Mouse (Mus musculus): ENCODE data around the gene S1pr2.

DNA sequence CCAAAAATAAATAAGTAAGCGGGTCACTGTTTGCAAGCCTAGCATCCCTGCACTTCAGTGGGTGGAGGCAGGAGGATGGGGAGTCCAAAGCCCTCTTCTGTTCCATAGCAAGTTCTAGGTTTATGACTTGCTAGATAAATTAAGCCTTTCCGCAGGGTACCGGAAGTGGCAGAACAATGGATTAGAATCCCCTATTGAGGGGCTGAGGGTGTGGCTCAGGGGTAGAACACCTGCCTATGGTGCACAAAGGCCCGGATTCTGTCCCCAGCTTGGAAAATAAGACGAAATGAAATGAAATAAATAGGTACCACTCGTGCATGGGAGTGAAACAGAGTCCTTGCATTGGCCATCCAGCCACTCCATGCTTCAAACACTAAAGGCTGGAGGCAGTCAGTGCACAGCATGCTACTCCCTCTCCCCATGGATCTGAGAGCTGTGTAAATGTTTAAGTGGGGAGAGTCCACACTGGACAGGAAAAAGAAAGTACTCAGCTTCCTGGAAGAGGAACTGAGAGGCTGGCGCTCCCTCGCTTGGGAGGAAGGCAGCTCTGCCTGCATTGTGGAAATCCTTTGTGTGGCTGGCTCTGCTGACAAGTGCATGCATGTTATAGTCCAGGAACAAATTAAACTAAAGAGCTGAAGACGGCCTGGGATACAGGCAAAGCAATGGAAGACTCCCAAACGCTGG, 2.0 kb upstream of the S1pr2 start:
- TF ChIP-seq CTCF (conservative IDR thresholded peaks at IDR 0.05; ENCODE audit: low read length) (no peak), NANOG (IDR thresholded peaks at IDR 0.05; ENCODE audit: borderline replicate concordance, low read length) (no peak)
